Mouse (Mus musculus) limb, embryonic 15.5 days (tissue): ENCODE measurements around the gene Hes2. TPM values are rescaled to one million over a fixed set of nuclear protein-coding genes. Genes with fewer than 3 reads are reported as not detected.

Source experiments
- ATAC-seq: fragments of 200-750 bp; cut with Nextera tagmentation; 2 replicates; pipeline ENCODE4 v1.8.0; 2017; ENCODE audit warnings: low read depth, moderate TSS enrichment; ENCODE audit not compliant: insufficient number of reproducible peaks, low FRiP score, low TSS enrichment
- H3K27ac ChIP-seq: fragments of 300-500 bp; sonication (generic); 2 replicates; pipeline ENCODE4 v1.5.1; 2015; ENCODE audit warnings: moderate library complexity, mild to moderate bottlenecking, inconsistent platforms
- H3K27me3 ChIP-seq: fragments of 300-500 bp; sonication (generic); 2 replicates; pipeline ENCODE4 v1.6.1; 2015; ENCODE audit warnings: inconsistent platforms
- H3K36me3 ChIP-seq: fragments of 300-500 bp; sonication (generic); 2 replicates; pipeline ENCODE4 v1.6.1; 2015; ENCODE audit warnings: inconsistent platforms
- H3K4me1 ChIP-seq: fragments of 300-500 bp; sonication (generic); 2 replicates; pipeline ENCODE4 v1.6.1; 2015; ENCODE audit warnings: inconsistent platforms
- H3K4me2 ChIP-seq: fragments of 300-500 bp; sonication (generic); 2 replicates; pipeline ENCODE4 v1.6.1; 2015; ENCODE audit warnings: mild to moderate bottlenecking, inconsistent platforms
- H3K4me3 ChIP-seq: fragments of 300-500 bp; sonication (generic); 2 replicates; pipeline ENCODE4 v1.5.1; 2015; ENCODE audit warnings: mild to moderate bottlenecking, inconsistent platforms
- H3K9ac ChIP-seq: fragments of 300-500 bp; sonication (generic); 2 replicates; pipeline ENCODE4 v1.6.1; 2015; ENCODE audit warnings: inconsistent platforms
- H3K9me3 ChIP-seq: fragments of 300-500 bp; sonication (generic); 2 replicates; pipeline ENCODE4 v1.6.1; 2016; ENCODE audit warnings: inconsistent platforms
- WGBS: fragments of 180-500 bp; shearing (Covaris S2); methylation state at CpG from one replicate; pipeline ENCODE4 v1.1.7; 2015; 5-methylcytosine and 5-hydroxymethylcytosine counted together
- polyA plus RNA-seq: library from polyadenylated mRNA; unstranded; fragments of >200 nt; fragmentation: Nextera tagmentation; extraction: Ambion mirVana; gene quantifications from 2 replicates; pipeline ENCODE4 v1.2.1, GENCODE M21; 2015

Gene Hes2
- polyA plus RNA-seq, 1 experiment from 2014 or later = 0.12 TPM

DNA sequence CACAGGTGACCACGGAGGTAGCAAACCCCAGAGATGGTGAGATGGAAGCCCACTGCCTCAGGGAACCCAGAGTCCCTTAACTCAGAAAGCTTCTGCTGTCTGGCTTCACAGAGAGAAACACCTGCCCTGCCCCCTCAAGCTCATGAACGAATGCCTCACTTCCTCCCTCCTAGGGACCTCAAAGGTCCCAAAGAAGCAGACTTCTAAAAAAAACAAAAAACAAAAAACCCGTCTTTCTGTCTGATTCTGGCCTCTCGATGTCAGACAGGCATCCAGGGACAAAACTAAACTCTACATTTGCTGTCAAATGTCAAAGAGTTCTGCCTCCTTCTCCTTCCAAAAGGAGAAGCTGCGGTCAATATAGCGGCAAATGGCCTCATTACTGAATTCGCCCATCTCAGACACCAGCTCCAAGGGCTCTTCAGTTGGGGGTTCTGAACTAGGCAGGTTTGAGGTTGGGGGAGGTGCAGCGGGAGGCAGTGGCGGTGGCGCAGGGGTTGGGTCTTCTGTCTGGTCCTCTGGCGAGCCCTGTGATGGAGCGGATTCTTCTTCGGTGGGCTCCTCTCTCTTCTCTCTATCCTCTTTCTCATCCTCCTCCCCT lies 34.2 kb upstream of the Hes2 start:
- H3K9ac ChIP-seq = no peak overlapping the region
- H3K4me1 ChIP-seq = peaks cover 42% of the 10 kb centered on the region
- no peaks in the 10 kb centered on the region for H3K9me3 ChIP-seq
- H3K36me3 ChIP-seq = no peaks in the 10 kb centered on the region
- H3K27me3 ChIP-seq = peaks cover 100% of the 10 kb centered on the region
- H3K4me2 ChIP-seq = no peak overlapping the region
- 13% methylated on average over 13 of the region's 13 CpGs for WGBS
- no peak overlapping the region for H3K4me3 ChIP-seq
- H3K27ac ChIP-seq = no peak overlapping the region
- ATAC-seq = no peak

DNA sequence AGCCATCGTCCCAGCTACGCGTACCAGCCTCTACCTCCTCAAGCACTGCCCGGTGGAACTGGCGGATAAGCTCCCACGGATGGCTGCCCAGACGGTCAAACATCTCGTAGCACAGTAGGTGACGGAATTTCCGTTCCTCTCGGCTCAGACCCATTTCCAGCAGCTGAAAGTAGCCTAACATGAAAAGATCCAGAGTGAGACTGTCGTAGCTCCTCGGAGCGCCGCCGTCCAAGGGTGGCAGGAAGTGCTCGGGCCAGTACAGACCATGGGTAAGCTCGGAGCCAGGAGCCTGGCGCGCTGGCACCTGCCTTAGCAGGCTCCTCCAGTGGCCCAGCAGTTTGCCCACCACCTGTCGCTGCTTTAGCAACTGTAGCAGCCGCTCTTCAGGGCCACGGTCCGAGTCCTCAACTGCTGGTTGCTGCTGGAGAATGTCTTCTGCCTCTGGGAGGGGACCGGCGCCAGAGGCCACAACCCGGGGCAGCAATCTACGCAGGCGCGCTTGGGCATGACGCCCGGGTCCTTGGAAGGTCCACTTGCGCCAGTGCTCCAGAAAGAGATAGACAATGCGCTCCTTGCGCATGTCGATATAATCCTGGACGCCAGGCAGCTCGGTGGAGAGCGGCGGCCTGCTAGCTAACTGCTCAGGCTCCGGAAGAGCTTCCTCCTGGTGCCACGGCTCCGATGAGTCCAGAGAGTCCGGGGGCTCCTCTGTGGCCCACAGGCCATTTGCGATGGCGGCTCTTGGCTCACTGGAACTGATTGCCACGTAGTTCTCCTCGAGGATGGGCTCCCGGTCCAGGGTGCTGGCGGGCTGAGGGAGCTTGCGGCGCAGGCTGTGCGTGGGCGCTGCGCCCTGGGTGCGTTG lies 33.3 kb upstream of the Hes2 start:
- no peak for ATAC-seq
- 7% methylated on average over 56 of the region's 56 CpGs for WGBS
- peaks cover 100% of the 10 kb centered on the region for H3K27me3 ChIP-seq
- peak overlapping the region; percentile 44 for H3K4me2 ChIP-seq
- H3K4me1 ChIP-seq = peaks cover 35% of the 10 kb centered on the region
- H3K27ac ChIP-seq = no peak overlapping the region
- no peaks in the 10 kb centered on the region for H3K9me3 ChIP-seq
- no peak overlapping the region for H3K9ac ChIP-seq
- peak overlapping the region; percentile 27 for H3K4me3 ChIP-seq
- H3K36me3 ChIP-seq = no peaks in the 10 kb centered on the region

DNA sequence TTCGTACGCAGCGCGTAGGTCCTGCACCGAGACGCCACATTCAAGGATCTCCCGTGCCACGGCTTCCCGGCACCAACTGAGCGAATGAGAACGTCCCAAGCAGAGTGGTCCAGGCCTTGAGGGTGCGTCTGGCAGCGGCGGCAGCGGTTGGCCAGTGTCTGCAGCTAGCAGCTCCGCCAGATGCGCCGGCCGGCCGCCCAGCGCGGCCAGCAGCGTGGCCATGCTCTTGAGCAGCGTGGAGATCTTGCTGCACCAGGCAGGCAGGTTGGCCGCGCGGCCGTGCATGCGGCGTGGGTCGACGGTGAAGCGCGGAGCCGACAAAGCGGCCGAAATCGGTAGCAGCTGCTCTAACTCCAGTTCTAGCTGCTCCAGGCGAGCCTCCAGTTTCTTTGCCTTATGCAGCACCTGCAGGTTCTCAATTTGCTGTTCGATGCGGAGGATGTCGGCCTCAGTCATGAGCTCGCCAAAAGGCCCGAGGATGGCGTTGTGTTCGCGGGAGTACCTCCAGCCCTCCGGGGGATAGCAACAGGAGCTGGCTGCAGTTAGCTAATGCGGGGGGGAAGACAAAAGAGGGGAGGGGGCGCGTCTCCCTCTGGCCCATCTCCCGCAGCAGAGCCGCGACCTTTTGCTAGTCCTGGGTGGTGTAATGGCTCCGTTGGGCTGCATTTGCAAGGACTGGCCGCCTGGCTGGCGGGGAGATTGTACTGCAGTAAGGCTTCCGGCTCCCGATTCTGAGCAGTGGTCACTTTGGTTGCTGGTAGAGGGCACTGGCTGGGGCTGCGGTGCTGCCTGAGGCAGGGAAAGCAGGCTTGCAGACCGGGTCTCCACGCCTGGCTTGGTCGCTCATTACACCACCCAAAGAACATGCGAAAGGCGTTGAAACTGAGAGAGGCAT lies 32.4 kb upstream of the Hes2 start:
- Histone ChIP-seq H3K4me2 (peak overlapping the region; percentile 44), H3K36me3 (no peaks in the 10 kb centered on the region), H3K9ac (no peak overlapping the region), H3K9me3 (no peaks in the 10 kb centered on the region), H3K4me3 (peak overlapping the region; percentile 27), H3K27ac (no peak overlapping the region), H3K27me3 (peaks cover 100% of the 10 kb centered on the region), H3K4me1 (peaks cover 35% of the 10 kb centered on the region)
- ATAC-seq = no peak
- WGBS = 9% methylated on average over 65 of the region's 65 CpGs

DNA sequence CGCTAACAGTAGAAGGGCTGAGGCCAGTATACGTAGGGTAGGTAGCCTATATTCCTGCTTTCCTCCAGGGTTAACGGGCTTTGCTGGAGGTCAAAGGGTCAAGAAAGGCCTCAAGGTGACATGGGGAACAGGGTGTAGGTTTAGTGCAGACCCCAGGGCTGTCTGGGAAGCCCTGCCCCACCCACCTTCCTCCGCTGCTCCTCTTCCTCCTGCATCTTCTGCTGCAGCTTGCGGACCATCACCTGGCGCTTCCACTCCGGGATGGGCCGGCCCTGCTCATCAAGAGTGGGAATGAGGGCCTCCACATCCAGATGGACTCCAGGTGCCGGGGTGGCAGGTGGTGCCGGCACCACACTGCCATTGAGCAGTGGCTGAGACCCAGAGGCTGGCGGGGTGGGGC lies 30.8 kb upstream of the Hes2 start:
- Histone ChIP-seq H3K27me3 (peaks cover 100% of the 10 kb centered on the region), H3K9me3 (no peaks in the 10 kb centered on the region), H3K9ac (no peak overlapping the region), H3K27ac (no peak overlapping the region), H3K4me3 (no peak overlapping the region), H3K4me2 (no peak overlapping the region), H3K36me3 (no peaks in the 10 kb centered on the region), H3K4me1 (peaks cover 48% of the 10 kb centered on the region)
- no peak for ATAC-seq
- 84% methylated on average over 11 of the region's 11 CpGs for WGBS

DNA sequence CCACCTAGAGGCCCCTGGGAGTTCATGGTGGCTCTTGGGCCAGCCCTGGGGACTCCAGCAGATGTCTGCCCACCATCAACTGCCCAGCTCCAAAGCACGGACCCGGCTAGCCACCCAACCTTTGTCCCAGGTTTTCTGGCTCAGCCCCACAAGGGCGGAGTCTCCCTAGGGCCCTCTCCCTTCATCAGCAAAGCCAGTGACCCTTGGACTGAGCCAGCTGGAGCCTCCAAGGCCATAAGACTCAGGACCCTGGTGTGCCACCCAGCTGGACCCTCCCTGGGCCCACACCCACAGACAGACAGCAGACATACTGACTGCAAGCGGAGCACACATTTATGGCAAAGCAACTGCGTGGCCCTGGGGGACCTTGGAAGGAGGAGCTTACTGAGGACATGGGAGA lies 29.9 kb upstream of the Hes2 start:
- Histone ChIP-seq H3K9me3 (no peaks in the 10 kb centered on the region), H3K27ac (no peak overlapping the region), H3K27me3 (peaks cover 100% of the 10 kb centered on the region), H3K4me2 (no peak overlapping the region), H3K36me3 (no peaks in the 10 kb centered on the region), H3K9ac (no peak overlapping the region), H3K4me3 (no peak overlapping the region), H3K4me1 (peaks cover 48% of the 10 kb centered on the region)
- 61% methylated on average over 5 of the region's 5 CpGs for WGBS
- no peak for ATAC-seq

DNA sequence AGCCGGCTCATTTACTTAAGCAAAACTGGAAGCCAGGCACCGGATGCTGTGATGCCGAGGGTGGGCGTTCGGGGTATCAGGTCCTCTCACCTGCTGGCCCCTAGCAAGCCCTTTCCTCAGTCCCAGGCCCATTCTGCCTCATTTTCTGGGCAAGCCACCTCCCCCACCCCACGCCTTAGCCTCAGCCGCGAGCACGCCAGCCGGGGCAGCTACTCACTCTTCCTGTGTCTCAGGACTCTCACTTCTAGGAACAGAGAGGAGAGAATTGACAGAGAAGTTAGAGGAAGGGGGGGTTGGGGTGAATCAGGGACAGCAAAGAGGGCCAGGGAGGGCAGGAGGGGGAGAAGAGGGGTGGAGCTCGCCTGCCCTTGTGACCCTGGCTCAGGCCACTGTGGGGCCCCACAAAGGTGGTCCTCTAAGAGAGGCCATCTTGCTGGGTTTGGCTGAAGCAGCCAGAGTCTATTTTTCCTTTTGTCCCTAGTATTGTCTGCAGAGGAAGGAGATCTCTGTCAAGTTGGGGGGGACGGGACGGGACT lies 29.2 kb upstream of the Hes2 start:
- Histone ChIP-seq H3K36me3 (no peaks in the 10 kb centered on the region), H3K4me3 (no peak overlapping the region), H3K27ac (no peak overlapping the region), H3K9ac (no peak overlapping the region), H3K9me3 (no peaks in the 10 kb centered on the region), H3K4me2 (no peak overlapping the region), H3K4me1 (peaks cover 48% of the 10 kb centered on the region), H3K27me3 (peaks cover 100% of the 10 kb centered on the region)
- no peak for ATAC-seq
- 32% methylated on average over 13 of the region's 13 CpGs for WGBS

DNA sequence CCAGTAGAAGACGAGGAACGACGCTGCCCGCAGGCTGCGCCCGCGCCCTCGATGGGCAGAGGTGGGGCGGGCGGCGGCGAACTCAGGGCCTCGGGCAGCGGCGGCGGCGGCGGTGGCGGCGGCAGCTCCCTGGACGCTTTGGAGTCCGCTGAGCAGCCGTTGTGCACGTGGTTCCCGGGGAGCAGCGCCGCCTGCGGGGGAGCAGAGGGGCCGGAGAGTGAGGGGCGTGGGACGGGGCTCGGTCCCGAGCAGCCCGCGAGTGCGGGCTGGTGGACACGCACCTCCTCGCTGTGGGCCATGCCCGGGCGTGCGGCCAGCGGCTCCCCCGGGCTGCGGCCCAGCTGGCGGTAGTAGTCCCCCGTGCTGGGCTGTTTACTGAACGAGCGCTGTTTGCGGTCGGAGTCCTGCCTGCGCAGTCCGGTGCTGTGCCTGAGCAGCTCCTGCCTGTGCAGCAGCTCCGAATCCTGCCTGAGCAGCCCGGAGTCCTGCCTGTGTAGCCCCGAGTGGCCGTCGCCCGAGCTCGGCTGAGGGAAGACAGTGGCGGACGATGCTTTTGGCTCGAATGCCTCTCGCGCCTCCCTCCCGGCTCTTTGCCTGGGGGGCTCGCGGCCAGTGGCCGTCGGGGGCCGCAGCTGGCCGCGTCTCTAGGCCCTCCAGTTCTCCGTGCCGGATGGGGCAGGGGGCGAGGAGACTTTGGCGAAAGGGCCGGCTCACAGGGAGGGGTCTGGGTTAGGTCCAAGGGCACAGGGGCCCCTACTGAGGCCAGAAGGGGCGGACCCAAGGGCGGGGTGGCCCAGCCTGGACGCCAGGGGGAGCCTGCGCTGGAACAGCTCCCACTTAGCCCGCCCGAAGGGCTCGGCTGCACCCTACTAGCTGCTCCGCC lies 27.7 kb upstream of the Hes2 start:
- H3K27me3 ChIP-seq = peaks cover 94% of the 10 kb centered on the region
- H3K4me1 ChIP-seq = peaks cover 32% of the 10 kb centered on the region
- H3K4me2 ChIP-seq = peak overlapping the region; percentile 93
- under 1% methylated on average over 72 of the region's 85 CpGs for WGBS
- H3K9ac ChIP-seq = peak overlapping the region; percentile 40; the same call in 1 of the 2 replicates
- H3K9me3 ChIP-seq = no peaks in the 10 kb centered on the region
- peak overlapping the region; percentile 47 for H3K4me3 ChIP-seq
- H3K27ac ChIP-seq = no peak overlapping the region
- ATAC-seq = peak; percentile 19
- H3K36me3 ChIP-seq = no peaks in the 10 kb centered on the region

DNA sequence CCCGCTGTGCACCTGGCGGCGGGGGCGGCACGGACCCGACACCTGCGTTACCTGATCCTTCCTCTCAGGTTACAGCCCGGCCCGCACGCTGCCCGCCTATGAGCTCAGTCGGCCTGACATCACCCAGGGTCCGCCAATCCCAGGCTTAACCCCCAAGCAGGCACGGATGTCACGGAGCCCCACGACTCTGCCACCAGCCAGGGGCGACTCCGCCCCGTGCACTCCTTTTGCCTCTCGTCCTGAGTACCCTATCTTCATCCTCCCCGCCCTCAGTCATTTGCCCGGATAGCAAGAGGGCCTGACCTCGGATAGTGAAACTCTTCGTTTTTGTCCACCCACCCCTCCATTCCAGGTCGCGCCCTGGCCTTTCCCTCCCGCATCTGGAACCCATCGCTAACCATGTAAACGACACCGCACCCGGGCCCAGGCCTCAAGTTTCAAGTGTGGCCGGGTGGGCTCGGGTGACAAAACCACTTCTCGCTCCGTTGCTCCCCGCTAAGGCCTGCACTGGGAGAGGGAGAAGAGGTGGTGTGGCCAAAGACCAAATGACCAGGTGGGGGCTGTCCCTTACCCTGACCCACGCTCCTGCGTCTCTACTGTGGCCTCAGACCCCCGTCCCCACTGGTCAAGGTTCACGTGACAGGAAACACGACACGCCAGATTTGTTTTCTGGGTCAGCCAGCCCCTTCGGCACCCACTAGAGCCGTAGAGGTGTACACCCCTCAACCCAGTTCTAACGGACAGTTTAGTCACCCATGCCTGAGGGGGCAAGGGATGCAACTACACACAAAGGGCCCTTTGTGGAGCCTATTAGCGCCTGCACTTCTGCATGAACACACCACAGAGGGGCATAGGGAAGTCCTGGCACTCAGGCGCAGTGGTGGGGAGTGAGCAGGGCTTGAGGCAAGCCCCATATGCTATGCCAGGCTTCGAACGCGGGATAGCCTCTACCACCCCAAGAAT lies 26.6 kb upstream of the Hes2 start:
- Histone ChIP-seq H3K4me2 (peak overlapping the region; percentile 93), H3K9me3 (no peaks in the 10 kb centered on the region), H3K4me1 (peaks cover 25% of the 10 kb centered on the region), H3K27me3 (peaks cover 92% of the 10 kb centered on the region), H3K27ac (no peak overlapping the region), H3K4me3 (peak overlapping the region; percentile 47), H3K9ac (no peak overlapping the region), H3K36me3 (no peaks in the 10 kb centered on the region)
- ATAC-seq = no peak
- WGBS = 7% methylated on average over 50 of the region's 50 CpGs

DNA sequence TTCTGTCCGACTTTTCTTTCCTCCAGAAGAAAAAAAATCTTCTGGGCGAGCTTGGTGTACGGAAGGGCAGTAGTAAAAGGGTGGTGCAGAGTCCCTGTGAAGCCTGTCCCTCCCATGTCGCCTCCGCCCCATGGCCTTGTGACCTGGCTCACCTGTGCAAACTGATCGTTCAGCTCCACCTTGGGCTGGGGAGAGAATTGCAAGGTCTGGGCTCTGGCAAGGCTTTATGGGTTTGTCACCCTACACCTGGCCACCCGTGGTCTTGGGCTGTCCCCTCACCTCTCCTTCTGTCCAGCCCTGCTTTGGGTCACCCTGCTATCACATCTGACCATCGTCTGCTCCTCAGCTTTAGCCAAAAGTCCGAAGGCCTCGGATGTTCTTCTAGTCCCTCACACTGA lies 25.9 kb upstream of the Hes2 start:
- H3K27ac ChIP-seq = no peak overlapping the region
- no peak overlapping the region for H3K4me2 ChIP-seq
- no peaks in the 10 kb centered on the region for H3K9me3 ChIP-seq
- no peak overlapping the region for H3K9ac ChIP-seq
- ATAC-seq = no peak
- H3K4me3 ChIP-seq = no peak overlapping the region; the same call in 1 of the 2 replicates
- peaks cover 25% of the 10 kb centered on the region for H3K4me1 ChIP-seq
- no peaks in the 10 kb centered on the region for H3K36me3 ChIP-seq
- peaks cover 89% of the 10 kb centered on the region for H3K27me3 ChIP-seq
- WGBS = 33% methylated on average over 10 of the region's 10 CpGs

DNA sequence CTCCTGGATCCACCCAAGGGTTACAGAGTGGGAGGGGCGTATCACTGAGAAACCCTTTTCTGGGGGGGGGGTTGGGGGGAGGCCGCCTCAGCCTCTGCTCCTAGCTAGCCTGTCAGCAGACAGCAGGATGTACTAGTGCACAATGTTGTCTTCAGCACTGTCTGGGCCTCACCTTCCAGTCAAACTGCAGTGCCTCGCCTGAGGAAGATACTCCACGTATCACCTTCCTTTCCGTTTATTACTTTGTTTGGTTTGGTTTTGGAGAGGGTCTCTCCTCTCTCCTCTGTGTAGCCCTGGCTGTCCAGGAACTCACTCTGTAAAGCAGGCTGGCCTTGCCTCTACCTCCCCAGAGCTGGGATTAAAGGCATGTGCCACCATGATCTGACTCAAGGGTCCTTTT lies 25.5 kb upstream of the Hes2 start:
- Histone ChIP-seq H3K4me1 (peaks cover 25% of the 10 kb centered on the region), H3K4me2 (no peak overlapping the region), H3K9me3 (no peaks in the 10 kb centered on the region), H3K4me3 (no peak overlapping the region; the same call in 1 of the 2 replicates), H3K9ac (no peak overlapping the region), H3K27ac (no peak overlapping the region), H3K36me3 (no peaks in the 10 kb centered on the region), H3K27me3 (peaks cover 84% of the 10 kb centered on the region)
- ATAC-seq = no peak
- 50% methylated on average over 5 of the region's 5 CpGs for WGBS
